Mouse (Mus musculus): ENCODE measurements around the gene Ap2m1. TPM values are rescaled to one million over a fixed set of nuclear protein-coding genes. Genes with fewer than 3 reads are reported as not detected.

The Ap2m1 gene
- polyA plus RNA-seq, 1 experiment from 2014 or later, result 650 TPM

- no peak overlapping the region for H3K4me3 ChIP-seq
- no peaks in the 10 kb centered on the region for H3K27me3 ChIP-seq (replicated peaks; ENCODE audit: low read depth, poor library complexity, severe bottlenecking)
- H3K27ac ChIP-seq (replicated peaks), result no peak overlapping the region
- WGBS, result 89% methylated on average over 8 of the region's 8 CpGs
- H3K36me3 ChIP-seq (replicated peaks), result peaks cover 100% of the 10 kb centered on the region
- H3K4me1 ChIP-seq, result no peaks in the 10 kb centered on the region
- H3K9me3 ChIP-seq, result no peaks in the 10 kb centered on the region
- no peak for DNase-seq (ENCODE audit: low spot score)
Measured at GRCm38 (mm10) chr16:20506000-20506399, 29.3 kb upstream of the Ap2m1 start.

- DNase-seq (ENCODE audit: low spot score), result peak; percentile 51
- Histone ChIP-seq H3K27ac (replicated peaks) (no peak overlapping the region), H3K27me3 (replicated peaks; ENCODE audit: low read depth, poor library complexity, severe bottlenecking) (no peaks in the 10 kb centered on the region), H3K4me1 (no peaks in the 10 kb centered on the region), H3K9me3 (no peaks in the 10 kb centered on the region), H3K36me3 (replicated peaks) (peaks cover 74% of the 10 kb centered on the region), H3K4me3 (no peak overlapping the region)
- WGBS, result 81% methylated on average over 3 of the region's 3 CpGs
Measured at GRCm38 (mm10) chr16:20509349-20509748, 25.9 kb upstream of the Ap2m1 start.

- DNase-seq (ENCODE audit: low spot score), result peak; percentile 7
- 87% methylated on average over 7 of the region's 7 CpGs for WGBS
Measured at GRCm38 (mm10) chr16:20511277-20511847, 23.9 kb upstream of the Ap2m1 start.

GRCm38 (mm10) chr16:20516032-20516431 lies 19.2 kb upstream of the Ap2m1 start:
- H3K27ac ChIP-seq (replicated peaks), result peak overlapping the region; percentile 96
- peaks cover 22% of the 10 kb centered on the region for H3K4me1 ChIP-seq

More at GRCm38 (mm10) chr16:20511277-20511847, 23.9 kb upstream of the Ap2m1 start:
- Histone ChIP-seq H3K36me3 (replicated peaks) (peaks cover 54% of the 10 kb centered on the region), H3K27me3 (replicated peaks; ENCODE audit: low read depth, poor library complexity, severe bottlenecking) (no peaks in the 10 kb centered on the region), H3K9me3 (no peaks in the 10 kb centered on the region), H3K27ac (replicated peaks) (no peak overlapping the region), H3K4me1 (peaks cover 2% of the 10 kb centered on the region; the same call in 1 of the 2 replicates), H3K4me3 (no peak overlapping the region)

GRCm38 (mm10) chr16:20516726-20517201 lies 18.5 kb upstream of the Ap2m1 start, which contains the start of gene Dvl3:
TSS of gene Dvl3 (plus strand) at chr16:20516982.
- under 1% methylated on average over 55 of the region's 55 CpGs for WGBS

More at GRCm38 (mm10) chr16:20516032-20516431, 19.2 kb upstream of the Ap2m1 start:
- H3K9me3 ChIP-seq, result no peaks in the 10 kb centered on the region
- peaks cover 29% of the 10 kb centered on the region for H3K36me3 ChIP-seq (replicated peaks)
- H3K27me3 ChIP-seq (replicated peaks; ENCODE audit: low read depth, poor library complexity, severe bottlenecking), result no peaks in the 10 kb centered on the region
- DNase-seq (ENCODE audit: low spot score), result no peak
- peak overlapping the region; percentile 98 for H3K4me3 ChIP-seq

GRCm38 (mm10) chr16:20517216-20517615 lies 18.1 kb upstream of the Ap2m1 start:
- Histone ChIP-seq H3K4me3 (peak overlapping the region; percentile 98), H3K27ac (replicated peaks) (peak overlapping the region; percentile 96), H3K36me3 (replicated peaks) (peaks cover 33% of the 10 kb centered on the region), H3K9me3 (no peaks in the 10 kb centered on the region), H3K4me1 (peaks cover 22% of the 10 kb centered on the region), H3K27me3 (replicated peaks; ENCODE audit: low read depth, poor library complexity, severe bottlenecking) (no peaks in the 10 kb centered on the region)
- no peak for DNase-seq (ENCODE audit: low spot score)
- WGBS, result under 1% methylated on average over 26 of the region's 26 CpGs

More at GRCm38 (mm10) chr16:20516726-20517201, 18.5 kb upstream of the Ap2m1 start, which contains the start of gene Dvl3:
- H3K9me3 ChIP-seq, result no peaks in the 10 kb centered on the region
- peaks cover 22% of the 10 kb centered on the region for H3K4me1 ChIP-seq
- DNase-seq (ENCODE audit: low spot score), result peak; percentile 95
- peaks cover 29% of the 10 kb centered on the region for H3K36me3 ChIP-seq (replicated peaks)
- H3K4me3 ChIP-seq, result peak within 1 kb of the TSS; percentile 98
- H3K27ac ChIP-seq (replicated peaks), result peak within 1 kb of the TSS; percentile 96
- no peaks in the 10 kb centered on the region for H3K27me3 ChIP-seq (replicated peaks; ENCODE audit: low read depth, poor library complexity, severe bottlenecking)

- peak; percentile 75 for DNase-seq (ENCODE audit: low spot score)
- Histone ChIP-seq H3K27me3 (replicated peaks; ENCODE audit: low read depth, poor library complexity, severe bottlenecking) (no peaks in the 10 kb centered on the region), H3K9me3 (no peaks in the 10 kb centered on the region), H3K4me1 (peaks cover 22% of the 10 kb centered on the region), H3K36me3 (replicated peaks) (peaks cover 38% of the 10 kb centered on the region), H3K4me3 (peak overlapping the region; percentile 98), H3K27ac (replicated peaks) (peak overlapping the region; percentile 96)
- WGBS, result 2% methylated on average over 6 of the region's 6 CpGs
Measured at GRCm38 (mm10) chr16:20517701-20518374, 17.4 kb upstream of the Ap2m1 start.

- WGBS, result 85% methylated on average over 10 of the region's 10 CpGs
- Histone ChIP-seq H3K36me3 (replicated peaks) (peaks cover 99% of the 10 kb centered on the region), H3K4me1 (peaks cover 2% of the 10 kb centered on the region), H3K9me3 (no peaks in the 10 kb centered on the region), H3K27ac (replicated peaks) (no peak overlapping the region), H3K27me3 (replicated peaks; ENCODE audit: low read depth, poor library complexity, severe bottlenecking) (no peaks in the 10 kb centered on the region), H3K4me3 (no peak overlapping the region)
- no peak for DNase-seq (ENCODE audit: low spot score)
Measured at GRCm38 (mm10) chr16:20523886-20524285, 11.4 kb upstream of the Ap2m1 start.

GRCm38 (mm10) chr16:20528779-20529178 lies 6.5 kb upstream of the Ap2m1 start:
- Histone ChIP-seq H3K27me3 (replicated peaks; ENCODE audit: low read depth, poor library complexity, severe bottlenecking) (no peaks in the 10 kb centered on the region), H3K27ac (replicated peaks) (no peak overlapping the region), H3K4me1 (no peaks in the 10 kb centered on the region), H3K36me3 (replicated peaks) (peaks cover 99% of the 10 kb centered on the region), H3K9me3 (no peaks in the 10 kb centered on the region), H3K4me3 (no peak overlapping the region)
- DNase-seq (ENCODE audit: low spot score), result no peak
- WGBS, result 94% methylated on average over 5 of the region's 5 CpGs

GRCm38 (mm10) chr16:20529375-20529774 lies 5.9 kb upstream of the Ap2m1 start:
- DNase-seq (ENCODE audit: low spot score), result no peak
- no peaks in the 10 kb centered on the region for H3K4me1 ChIP-seq
- H3K36me3 ChIP-seq (replicated peaks), result peaks cover 98% of the 10 kb centered on the region
- H3K27ac ChIP-seq (replicated peaks), result no peak overlapping the region
- no peaks in the 10 kb centered on the region for H3K9me3 ChIP-seq
- H3K4me3 ChIP-seq, result no peak overlapping the region
- 97% methylated on average over 1 of the region's 1 CpGs for WGBS
- no peaks in the 10 kb centered on the region for H3K27me3 ChIP-seq (replicated peaks; ENCODE audit: low read depth, poor library complexity, severe bottlenecking)

GRCm38 (mm10) chr16:20530941-20531340 lies 4.3 kb upstream of the Ap2m1 start:
- WGBS, result 96% methylated on average over 20 of the region's 20 CpGs
- Histone ChIP-seq H3K27ac (replicated peaks) (no peak overlapping the region), H3K9me3 (no peaks in the 10 kb centered on the region), H3K36me3 (replicated peaks) (peaks cover 84% of the 10 kb centered on the region), H3K4me3 (no peak overlapping the region), H3K27me3 (replicated peaks; ENCODE audit: low read depth, poor library complexity, severe bottlenecking) (no peaks in the 10 kb centered on the region), H3K4me1 (peaks cover 1% of the 10 kb centered on the region)
- no peak for DNase-seq (ENCODE audit: low spot score)

- WGBS, result 49% methylated on average over 10 of the region's 10 CpGs
- no peaks in the 10 kb centered on the region for H3K9me3 ChIP-seq
- H3K27ac ChIP-seq (replicated peaks), result no peak overlapping the region
- no peaks in the 10 kb centered on the region for H3K27me3 ChIP-seq (replicated peaks; ENCODE audit: low read depth, poor library complexity, severe bottlenecking)
- H3K4me1 ChIP-seq, result peaks cover 23% of the 10 kb centered on the region
- peak overlapping the region; percentile 95; the same call in 1 of the 2 replicates for H3K4me3 ChIP-seq
- no peak for DNase-seq (ENCODE audit: low spot score)
- peaks cover 72% of the 10 kb centered on the region for H3K36me3 ChIP-seq (replicated peaks)
Measured at GRCm38 (mm10) chr16:20534617-20535295, 522 bp upstream of the Ap2m1 start.
